Mouse (Mus musculus): ENCODE results near the gene Pcif1. TPM values are rescaled to one million over a fixed set of nuclear protein-coding genes. Genes with fewer than 3 reads are reported as not detected.

The Pcif1 gene
- polyA plus RNA-seq, 2 experiments, result 40.5 to 66.4 TPM

- TF ChIP-seq POLR2A (IDR thresholded peaks at IDR 0.05; ENCODE audit: borderline replicate concordance, extremely low read depth, insufficient read depth, insufficient read length), result no peak
- Histone ChIP-seq H3K36me3 (ENCODE audit: control insufficient read depth, insufficient read depth, low read length) (peaks cover 51% of the 10 kb centered on the region), H3K4me3 (replicated peaks; ENCODE audit: low read length) (peak overlapping the region; percentile 82), H3K27ac (replicated peaks; ENCODE audit: low read depth, low read length) (no peak overlapping the region), H3K4me1 (ENCODE audit: control insufficient read depth, insufficient read depth, low read length) (peaks cover 15% of the 10 kb centered on the region), H3K9me3 (ENCODE audit: control insufficient read depth, low read length) (peaks cover 5% of the 10 kb centered on the region), H3K27me3 (ENCODE audit: control insufficient read depth, insufficient read depth, low read length) (no peaks in the 10 kb centered on the region), H3K4me2 (replicated peaks; ENCODE audit: low read depth, low read length, severe bottlenecking) (peak overlapping the region; percentile 80), H3K9ac (ENCODE audit: low read depth, low read length, severe bottlenecking) (no peak overlapping the region; the same call in 1 of the 2 replicates)
- ATAC-seq (ENCODE audit: low FRiP score, low read depth) (no peak), DNase-seq (ENCODE audit: low spot score) (no peak)
- WGBS, result 74% methylated on average over 1 of the region's 1 CpGs
Observed at GRCm38 (mm10) chr2:164909542-164909941, 30.4 kb downstream of the Pcif1 start.

DNA sequence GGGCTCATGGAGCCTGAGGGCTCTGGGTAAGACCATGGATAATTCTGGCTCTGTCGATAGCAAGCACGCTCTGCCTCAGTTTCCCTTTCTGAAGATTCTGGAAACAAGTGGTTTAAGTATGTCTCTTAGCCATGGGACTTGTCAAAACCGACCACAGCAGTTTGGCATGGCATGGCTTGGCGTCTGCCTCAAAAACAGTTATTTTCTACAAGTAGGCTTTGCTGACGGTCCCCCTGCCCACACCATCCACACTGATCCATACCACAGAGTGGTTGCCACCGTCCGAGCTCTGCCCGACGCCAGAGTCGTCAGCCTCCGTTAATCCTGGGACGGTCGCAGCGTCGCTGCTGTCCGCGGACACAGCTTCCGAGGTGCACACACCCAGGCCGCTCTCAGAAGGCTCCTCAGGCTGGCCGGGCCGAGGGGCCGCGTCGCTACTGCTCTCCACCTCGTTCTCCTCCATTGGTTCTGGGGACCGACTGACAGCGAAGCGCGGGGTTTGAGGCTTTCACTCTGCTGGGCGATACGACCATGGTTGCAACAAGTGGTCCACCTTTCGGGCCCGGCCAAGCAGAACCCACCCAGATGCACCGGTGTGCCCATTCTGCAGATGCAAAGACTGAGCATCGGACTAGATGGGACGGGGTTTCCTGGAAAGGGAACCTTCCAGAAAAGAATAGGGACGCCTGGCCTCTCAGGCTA lies 31.4 kb downstream of the Pcif1 start:
- WGBS, result 6% methylated on average over 37 of the region's 37 CpGs
- peak overlapping the region; percentile 96 for H3K9ac ChIP-seq (ENCODE audit: low read depth, low read length, severe bottlenecking)
- H3K4me1 ChIP-seq (ENCODE audit: control insufficient read depth, insufficient read depth, low read length), result peaks cover 15% of the 10 kb centered on the region
- H3K4me2 ChIP-seq (replicated peaks; ENCODE audit: low read depth, low read length, severe bottlenecking), result peak overlapping the region; percentile 80
- peaks cover 41% of the 10 kb centered on the region for H3K36me3 ChIP-seq (ENCODE audit: control insufficient read depth, insufficient read depth, low read length)
- no peak for DNase-seq (ENCODE audit: low spot score)
- no peak for ATAC-seq (ENCODE audit: low FRiP score, low read depth)
- H3K4me3 ChIP-seq (replicated peaks; ENCODE audit: low read length), result peak overlapping the region; percentile 82
- TF ChIP-seq POLR2A (IDR thresholded peaks at IDR 0.05; ENCODE audit: borderline replicate concordance, extremely low read depth, insufficient read depth, insufficient read length), result no peak
- no peaks in the 10 kb centered on the region for H3K27me3 ChIP-seq (ENCODE audit: control insufficient read depth, insufficient read depth, low read length)
- H3K27ac ChIP-seq (replicated peaks; ENCODE audit: low read depth, low read length), result peak overlapping the region; percentile 100
- peaks cover 5% of the 10 kb centered on the region for H3K9me3 ChIP-seq (ENCODE audit: control insufficient read depth, low read length)

GRCm38 (mm10) chr2:164911086-164912048 lies 32.3 kb downstream of the Pcif1 start, which contains the start of gene Zfp335:
Gene Zfp335 (minus strand): TSS chr2:164911757.
- Histone ChIP-seq H3K4me2 (replicated peaks; ENCODE audit: low read depth, low read length, severe bottlenecking) (peak within 1 kb of the TSS; percentile 80), H3K4me1 (ENCODE audit: control insufficient read depth, insufficient read depth, low read length) (peaks cover 15% of the 10 kb centered on the region), H3K27me3 (ENCODE audit: control insufficient read depth, insufficient read depth, low read length) (no peaks in the 10 kb centered on the region), H3K9me3 (ENCODE audit: control insufficient read depth, low read length) (peaks cover 1% of the 10 kb centered on the region; the same call in 1 of the 2 replicates), H3K36me3 (ENCODE audit: control insufficient read depth, insufficient read depth, low read length) (peaks cover 33% of the 10 kb centered on the region), H3K9ac (ENCODE audit: low read depth, low read length, severe bottlenecking) (peak within 1 kb of the TSS; percentile 96), H3K4me3 (replicated peaks; ENCODE audit: low read length) (peak within 1 kb of the TSS; percentile 82), H3K27ac (replicated peaks; ENCODE audit: low read depth, low read length) (peak within 1 kb of the TSS; percentile 100)
- peak; percentile 69; the same call in 1 of the 2 replicates for TF ChIP-seq POLR2A (IDR thresholded peaks at IDR 0.05; ENCODE audit: borderline replicate concordance, extremely low read depth, insufficient read depth, insufficient read length)
- peak; percentile 90 for ATAC-seq (ENCODE audit: low FRiP score, low read depth)
- peak; percentile 91 for DNase-seq (ENCODE audit: low spot score)
- WGBS, result under 1% methylated on average over 75 of the region's 91 CpGs

- H3K36me3 ChIP-seq (ENCODE audit: control insufficient read depth, insufficient read depth, low read length), result peaks cover 25% of the 10 kb centered on the region
- peak overlapping the region; percentile 82 for H3K4me3 ChIP-seq (replicated peaks; ENCODE audit: low read length)
- peak overlapping the region; percentile 96 for H3K9ac ChIP-seq (ENCODE audit: low read depth, low read length, severe bottlenecking)
- WGBS, result 20% methylated on average over 12 of the region's 12 CpGs
- H3K4me2 ChIP-seq (replicated peaks; ENCODE audit: low read depth, low read length, severe bottlenecking), result peak overlapping the region; percentile 80
- peak overlapping the region; percentile 100 for H3K27ac ChIP-seq (replicated peaks; ENCODE audit: low read depth, low read length)
- H3K4me1 ChIP-seq (ENCODE audit: control insufficient read depth, insufficient read depth, low read length), result peaks cover 16% of the 10 kb centered on the region
- no peaks in the 10 kb centered on the region for H3K9me3 ChIP-seq (ENCODE audit: control insufficient read depth, low read length)
- no peaks in the 10 kb centered on the region for H3K27me3 ChIP-seq (ENCODE audit: control insufficient read depth, insufficient read depth, low read length)
- TF ChIP-seq POLR2A (IDR thresholded peaks at IDR 0.05; ENCODE audit: borderline replicate concordance, extremely low read depth, insufficient read depth, insufficient read length), result no peak
- peak; percentile 21; the same call in 1 of the 2 replicates for ATAC-seq (ENCODE audit: low FRiP score, low read depth)
- peak; percentile 24 for DNase-seq (ENCODE audit: low spot score)
Observed at GRCm38 (mm10) chr2:164912151-164912550, 33.0 kb downstream of the Pcif1 start.
